Mouse (Mus musculus) spleen, adult 2 months (tissue): ENCODE results near the gene Pdzd9.

Source experiments
- CTCF ChIP-seq: fragments of 200-500 bp; IDR thresholded peaks from 2 replicates; pipeline ENCODE4 v1.5.1; 2011; ENCODE audit warnings: mild to moderate bottlenecking, inconsistent platforms; ENCODE audit not compliant: insufficient read depth, insufficient read length, insufficient replicate concordance; ENCODE audit errors: extremely low read depth
- POLR2A ChIP-seq: fragments of 200-500 bp; IDR thresholded peaks from 2 replicates; pipeline ENCODE4 v1.6.1; 2011; ENCODE audit warnings: low read depth, low read length, inconsistent platforms

GRCm38 (mm10) chr7:120682002-120682401 is 11.9 kb upstream of the Pdzd9 start:
- TF ChIP-seq CTCF (no peak), POLR2A (no peak)
